Comparison of ENCODE assay signal across 25 mouse cellular contexts in the genomic region with DNA sequence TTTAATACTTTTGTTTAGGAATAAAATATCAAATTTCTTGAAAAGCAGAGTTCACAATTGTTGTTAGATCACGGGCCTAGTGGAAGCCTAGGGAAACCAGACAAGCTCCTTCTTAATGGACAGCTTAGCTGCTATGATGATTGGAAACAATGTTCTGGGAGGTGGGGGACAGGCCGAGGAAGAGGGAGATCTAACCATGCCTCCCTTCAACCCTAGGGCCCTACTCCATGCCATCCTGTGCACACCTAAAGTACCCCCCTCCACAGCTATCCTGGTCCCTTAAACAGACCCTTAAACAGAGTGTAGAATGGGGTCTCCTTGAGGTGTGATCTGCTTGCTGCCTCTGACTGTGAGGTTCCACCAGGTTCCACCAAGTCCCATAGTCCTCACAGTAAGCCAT. TPM values are rescaled to one million over a fixed set of nuclear protein-coding genes. Genes with fewer than 3 reads are reported as not detected.
DNase-seq lines count a peak whose midpoint lies in the region; ATAC-seq and TF ChIP-seq lines count a peak whose summit lies in the region.
"Had no signal": no experiment of that assay in that cellular context is flagged by ENCODE, and none has a peak within 500 bp of the region (broad histone marks: within the 10 kb centered on the region; RNA-seq: fewer than 3 reads in every experiment).

No protein-coding gene starts in this region.

- no peak overlapping the region for H3K4me2 ChIP-seq in lung, embryonic 14.5 days
- H3K4me2 ChIP-seq in CH12.LX (ENCODE audit: insufficient read depth, low read depth, poor library complexity, severe bottlenecking), result peak overlapping the region; percentile 70
- H3K4me2 ChIP-seq: embryonic facial prominence, embryonic 12.5 days; forebrain, embryonic 15.5 days had no signal

- in situ Hi-C loops in CH12.LX (cut with MboI; ENCODE audit: low pct_ligation_motif_present, low pct_unique_long_range_greater_than_20kb, low sequenced_read_pairs), result loop anchor here (10.0 kb wide), 1 partner anchor 273 kb away; no protein-coding TSS in a partner anchor

- intact Hi-C loops in heart, postnatal 25 days (cut with DNase I), result loop anchor here (1.0 kb wide), 1 partner anchor 84 kb away; no protein-coding TSS in a partner anchor

- no peak for TF ChIP-seq EP300 in CH12.LX (IDR thresholded peaks at IDR 0.05; ENCODE audit: low read length)

- no peaks in the 10 kb centered on the region for H3K9me3 ChIP-seq in lung, embryonic 14.5 days (ENCODE audit: low read depth, low read length)
- H3K9me3 ChIP-seq in CH12.LX (replicated peaks; ENCODE audit: low read length), result peaks cover 2% of the 10 kb centered on the region
- H3K9me3 ChIP-seq: embryonic facial prominence, embryonic 10.5 days; embryonic facial prominence, embryonic 12.5 days; forebrain, embryonic 15.5 days had no signal

- H3K9ac ChIP-seq in lung, embryonic 14.5 days, result no peak overlapping the region
- H3K9ac ChIP-seq in CH12.LX (ENCODE audit: insufficient read depth, low read depth), result peak overlapping the region; percentile 100
- H3K9ac ChIP-seq: embryonic facial prominence, embryonic 12.5 days; forebrain, embryonic 15.5 days; forebrain, postnatal 0 days had no signal

- WGBS in lung, embryonic 14.5 days, result 81% methylated on average over 2 of the region's 2 CpGs
- WGBS in spleen, adult 2 months, result 89% methylated on average over 2 of the region's 2 CpGs

- H3K4me3 ChIP-seq in lung, embryonic 14.5 days (ENCODE audit: low read depth, low read length), result no peak overlapping the region
- H3K4me3 ChIP-seq in spleen, adult 2 months (ENCODE audit: extremely low read depth, insufficient read depth, insufficient read length), result peak overlapping the region; percentile 38; the same call in 1 of the 2 replicates
- peak overlapping the region; percentile 74 to 95 (median 92) for H3K4me3 ChIP-seq in CH12.LX (replicated peaks in 1 of 3; ENCODE audit: low read depth in 2 of 3, low read length in 2 of 3, poor library complexity in 1 of 3)
- H3K4me3 ChIP-seq: embryonic facial prominence, embryonic 10.5 days; embryonic facial prominence, embryonic 12.5 days; forebrain, embryonic 15.5 days had no signal

- no peaks in the 10 kb centered on the region for H3K4me1 ChIP-seq in lung, embryonic 14.5 days (ENCODE audit: insufficient read depth)
- peaks cover 11% of the 10 kb centered on the region; the same call in 1 of the 2 replicates for H3K4me1 ChIP-seq in spleen, adult 2 months (ENCODE audit: control insufficient read depth, insufficient read depth, insufficient read length)
- H3K4me1 ChIP-seq in CH12.LX (ENCODE audit: control insufficient read depth in 1 of 2, insufficient read depth in 2 of 2), result peaks cover 8 to 40% of the 10 kb centered on the region in 2 experiments
- H3K4me1 ChIP-seq: embryonic facial prominence, embryonic 10.5 days; embryonic facial prominence, embryonic 12.5 days; forebrain, embryonic 15.5 days had no signal

- TF ChIP-seq POLR2A in spleen, adult 2 months (IDR thresholded peaks at IDR 0.05; ENCODE audit: low read depth, low read length), result no peak
- peak; percentile 22 for TF ChIP-seq POLR2A in CH12.LX (IDR thresholded peaks at IDR 0.05; ENCODE audit: low read depth, low read length)

- DNase-seq in heart, adult 11 months, result peak; percentile 51
- DNase-seq in heart, postnatal 25 days (ENCODE audit: low spot score), result no peak
- DNase-seq in lung, embryonic 14.5 days, result no peak
- DNase-seq in lung, adult 18-20 months, result no peak
- DNase-seq in spleen, adult 2 months (ENCODE audit: low read depth in 1 of 2, low spot score in 2 of 2), result no peak
- DNase-seq in spleen, postnatal 4 days (ENCODE audit: low spot score in 2 of 2), result no peak
- DNase-seq in CH12.LX (ENCODE audit: extremely low read depth), result peak; percentile 56
- DNase-seq in layer of hippocampus, postnatal 36 days, result no peak
- DNase-seq: adrenal gland, adult 8-10 months; adrenal gland, postnatal 14 days; adrenal gland, postnatal 36 days; cerebellum, adult 11-12 months; cerebellum, adult 2 months; cerebellum, adult 9-10 months; cerebellum, postnatal 10 days; cerebellum, postnatal 25 days; forebrain, postnatal 0 days had no signal

- no peak for TF ChIP-seq RAD21 in CH12.LX (IDR thresholded peaks at IDR 0.05; ENCODE audit: low read depth, low read length)

- peak; percentile 38; the same call in 1 of the 2 replicates for ATAC-seq in lung, embryonic 14.5 days (ENCODE audit: insufficient read depth)
- ATAC-seq: forebrain, embryonic 15.5 days; forebrain, postnatal 0 days; Patski had no signal

- no peaks in the 10 kb centered on the region for H3K27me3 ChIP-seq in lung, embryonic 14.5 days (ENCODE audit: insufficient read depth, low read length)
- H3K27me3 ChIP-seq in spleen, adult 2 months (ENCODE audit: control insufficient read depth, insufficient read depth, low read length), result no peaks in the 10 kb centered on the region
- H3K27me3 ChIP-seq in CH12.LX (replicated peaks), result no peaks in the 10 kb centered on the region
- H3K27me3 ChIP-seq: embryonic facial prominence, embryonic 12.5 days; forebrain, embryonic 15.5 days; Patski had no signal

- H3K27ac ChIP-seq in lung, embryonic 14.5 days (ENCODE audit: low read depth), result no peak overlapping the region
- peak overlapping the region; percentile 72 for H3K27ac ChIP-seq in spleen, adult 2 months (ENCODE audit: insufficient read depth, low read length)
- peak overlapping the region; percentile 99 for H3K27ac ChIP-seq in CH12.LX (ENCODE audit: insufficient read depth, low read depth)
- H3K27ac ChIP-seq: embryonic facial prominence, embryonic 10.5 days; embryonic facial prominence, embryonic 12.5 days; forebrain, embryonic 15.5 days had no signal

- no peak for TF ChIP-seq CTCF in lung, embryonic 14.5 days (IDR thresholded peaks at IDR 0.05; ENCODE audit: low read depth)
- no peak for TF ChIP-seq CTCF in spleen, adult 2 months (IDR thresholded peaks at IDR 0.05; ENCODE audit: extremely low read depth, insufficient read depth, insufficient read length, insufficient replicate concordance)
- TF ChIP-seq CTCF in CH12.LX (conservative IDR thresholded peaks at IDR 0.05 in 1 of 2, IDR thresholded peaks at IDR 0.05 in 1 of 2; ENCODE audit: low read depth in 2 of 2, low read length in 2 of 2), result no peak

- dilution Hi-C loops in CH12.LX (cut with MboI; ENCODE audit: extremely low pct_ligation_motif_present, extremely low pct_unique_long_range_greater_than_20kb, low sequenced_read_pairs), result no loop called here

- peaks cover 83% of the 10 kb centered on the region for H3K79me2 ChIP-seq in CH12.LX (replicated peaks; ENCODE audit: control insufficient read depth, extremely low read depth, insufficient read depth, poor library complexity, severe bottlenecking)

- H3K36me3 ChIP-seq in lung, embryonic 14.5 days (ENCODE audit: insufficient read depth), result no peaks in the 10 kb centered on the region
- peaks cover 16% of the 10 kb centered on the region for H3K36me3 ChIP-seq in spleen, adult 2 months (ENCODE audit: control insufficient read depth, insufficient read depth, low read length)
- peaks cover 24 to 44% of the 10 kb centered on the region in 2 experiments for H3K36me3 ChIP-seq in CH12.LX (replicated peaks in 1 of 2; ENCODE audit: control insufficient read depth in 1 of 2, insufficient read depth in 1 of 2, low read length in 1 of 2)
- H3K36me3 ChIP-seq: embryonic facial prominence, embryonic 10.5 days; embryonic facial prominence, embryonic 12.5 days; forebrain, embryonic 15.5 days; G1E had no signal

TF ChIP-seq in CH12.LX, 34 proteins besides CTCF, POLR2A, EP300 and RAD21:
- TF ChIP-seq NRF1 (IDR thresholded peaks at IDR 0.05; ENCODE audit: low read depth, low read length) (no peak), TCF12 (IDR thresholded peaks at IDR 0.05; ENCODE audit: low read depth, low read length) (no peak), ETS1 (conservative IDR thresholded peaks at IDR 0.05; ENCODE audit: low read depth, low read length) (no peak), JUND (conservative IDR thresholded peaks at IDR 0.05; ENCODE audit: low read depth, low read length) (no peak), CHD2 (IDR thresholded peaks at IDR 0.05; ENCODE audit: low read length) (no peak; the same call in 1 of the 2 replicates), TBP (conservative IDR thresholded peaks at IDR 0.05; ENCODE audit: low read depth, low read length) (0 out of 2 replicates have a peak, but pooled peaks have one; percentile 21), USF1 (IDR thresholded peaks at IDR 0.05; ENCODE audit: low read depth, low read length) (no peak), ZC3H11A (IDR thresholded peaks at IDR 0.05; ENCODE audit: low read depth, low read length) (no peak), MXI1 (IDR thresholded peaks at IDR 0.05; ENCODE audit: low read depth, low read length) (peak; percentile 10; the same call in 1 of the 2 replicates), SMC3 (IDR thresholded peaks at IDR 0.05; ENCODE audit: low read depth, low read length) (no peak), RCOR1 (conservative IDR thresholded peaks at IDR 0.05; ENCODE audit: low read depth, low read length) (no peak), E2F4 (IDR thresholded peaks at IDR 0.05; ENCODE audit: insufficient replicate concordance, low read depth, low read length) (no peak), ZMIZ1 (IDR thresholded peaks at IDR 0.05; ENCODE audit: low read depth, low read length) (no peak; the same call in 1 of the 2 replicates)

RNA-seq across cellular contexts. Expression of gene Clec2g, which starts 38.0 kb away (rescaled TPM):
- total RNA-seq in heart, postnatal 25 days (2021), result 1 to 10 TPM; 1.2 to 2.7 TPM
- polyA plus RNA-seq in lung, embryonic 14.5 days (2014; fragmentation: Nextera tagmentation; extraction: Ambion mirVana), result not detected in 2 replicates
- 0.35 TPM in 1 of 2 replicates, not detected in the other for polyA plus RNA-seq in spleen, adult 2 months (2012; rRNA removed)
- 66.5 and 91.7 TPM in 2 replicates for total RNA-seq in CH12.LX (2012; rRNA removed)
- 142 and 169 TPM in 2 replicates for total RNA-seq in CH12.LX (2014; rRNA removed)
- 78.9 and 82.0 TPM in 2 replicates for polyA plus RNA-seq in CH12.LX (2012; ENCODE audit: insufficient read length, low read depth)
- 1 to 10 TPM in 1 of 2 experiments, under 1 TPM in 1; 0.50 to 1.3 TPM for total RNA-seq in layer of hippocampus, postnatal 36 days (2021)
- total RNA-seq: forebrain, postnatal 0 days had no signal
- polyA plus RNA-seq: C2C12; cerebellum, adult 2 months; cortical plate, adult 2 months; embryonic facial prominence, embryonic 10.5 days; embryonic facial prominence, embryonic 12.5 days; forebrain, embryonic 11.5 days; forebrain, embryonic 15.5 days; forebrain, postnatal 0 days; G1E had no signal

Comparison
In these comparisons a context has a peak if more than half of its experiments do, and no peak if none do; other contexts are left out.
1. DNase-seq: peak in heart, adult 11 months (single experiment) and CH12.LX (single experiment); none in heart, postnatal 25 days (single experiment), lung, embryonic 14.5 days (single experiment), lung, adult 18-20 months (0 of 2), spleen, adult 2 months (0 of 2), spleen, postnatal 4 days (0 of 2) and layer of hippocampus, postnatal 36 days (0 of 2).
2. RNA of gene Clec2g, which starts 38.0 kb away (total RNA-seq): 66.5 to 169 TPM in CH12.LX; 1.2 to 2.7 TPM in heart, postnatal 25 days and 0.50 to 1.3 TPM in layer of hippocampus, postnatal 36 days; every median in the first group is over 10 times any median in the second.